7 mouse cellular contexts compared by ENCODE assay signal in genomic region chr16:84735166-84736105, GRCm38 (mm10). TPM values are rescaled to one million over a fixed set of nuclear protein-coding genes. Genes with fewer than 3 reads are reported as not detected.
A peak's percentile ranks its signal among the peaks of the same experiment; 100 is the strongest.
DNase-seq lines count a peak whose midpoint lies in the region; ATAC-seq and TF ChIP-seq lines count a peak whose summit lies in the region.

Gene Mrpl39 (minus strand): TSS chr16:84735742.

- peak; percentile 70 for TF ChIP-seq POLR2A in kidney, adult 2 months (IDR thresholded peaks at IDR 0.05; ENCODE audit: low read depth, low read length)
- TF ChIP-seq POLR2A in spleen, adult 2 months (IDR thresholded peaks at IDR 0.05; ENCODE audit: low read depth, low read length): 0 out of 2 replicates have a peak, but pooled peaks have one; percentile 34

- H3K27ac ChIP-seq in embryonic facial prominence, embryonic 12.5 days: peak within 1 kb of the TSS; percentile 36; the same call in 1 of the 2 replicates
- peak within 1 kb of the TSS; percentile 83 for H3K27ac ChIP-seq in kidney, adult 2 months (ENCODE audit: insufficient read depth, low read depth, low read length)
- H3K27ac ChIP-seq in limb, embryonic 12.5 days: peak within 1 kb of the TSS; percentile 41; the same call in 1 of the 2 replicates
- peak within 1 kb of the TSS; percentile 71 for H3K27ac ChIP-seq in midbrain, embryonic 15.5 days
- H3K27ac ChIP-seq in spleen, adult 2 months (ENCODE audit: insufficient read depth, low read length): peak within 1 kb of the TSS; percentile 49

- no peaks in the 10 kb centered on the region for H3K27me3 ChIP-seq in embryonic facial prominence, embryonic 12.5 days
- H3K27me3 ChIP-seq in kidney, adult 2 months (replicated peaks; ENCODE audit: control insufficient read depth, insufficient read depth, low read length): no peaks in the 10 kb centered on the region
- H3K27me3 ChIP-seq in limb, embryonic 12.5 days: no peaks in the 10 kb centered on the region
- no peaks in the 10 kb centered on the region for H3K27me3 ChIP-seq in midbrain, embryonic 15.5 days (replicated peaks)
- no peaks in the 10 kb centered on the region for H3K27me3 ChIP-seq in spleen, adult 2 months (ENCODE audit: control insufficient read depth, insufficient read depth, low read length)

- H3K4me2 ChIP-seq in embryonic facial prominence, embryonic 12.5 days (replicated peaks): peak within 1 kb of the TSS; percentile 60
- peak within 1 kb of the TSS; percentile 73 for H3K4me2 ChIP-seq in limb, embryonic 12.5 days
- peak within 1 kb of the TSS; percentile 72 for H3K4me2 ChIP-seq in midbrain, embryonic 15.5 days

- peak; percentile 97 for ATAC-seq in embryonic facial prominence, embryonic 12.5 days (ENCODE audit: insufficient number of reproducible peaks, insufficient read depth, low FRiP score, low TSS enrichment)
- peak; percentile 99 for ATAC-seq in limb, embryonic 12.5 days (ENCODE audit: insufficient number of reproducible peaks, insufficient read depth, low FRiP score, low TSS enrichment, low read depth)
- peak; percentile 99 for ATAC-seq in midbrain, embryonic 15.5 days (replicated peaks)

- H3K9me3 ChIP-seq in embryonic facial prominence, embryonic 12.5 days: no peaks in the 10 kb centered on the region
- no peaks in the 10 kb centered on the region for H3K9me3 ChIP-seq in limb, embryonic 12.5 days
- no peaks in the 10 kb centered on the region for H3K9me3 ChIP-seq in midbrain, embryonic 15.5 days

- H3K4me1 ChIP-seq in embryonic facial prominence, embryonic 12.5 days: peaks cover 9% of the 10 kb centered on the region
- peaks cover 4% of the 10 kb centered on the region; the same call in 1 of the 2 replicates for H3K4me1 ChIP-seq in kidney, adult 2 months (ENCODE audit: control insufficient read depth, insufficient read depth, low read length)
- H3K4me1 ChIP-seq in limb, embryonic 12.5 days (replicated peaks): peaks cover 7% of the 10 kb centered on the region
- H3K4me1 ChIP-seq in midbrain, embryonic 15.5 days: peaks cover 11% of the 10 kb centered on the region
- H3K4me1 ChIP-seq in spleen, adult 2 months (ENCODE audit: control insufficient read depth, insufficient read depth, insufficient read length): no peaks in the 10 kb centered on the region

- peak; percentile 98 for DNase-seq in adrenal gland, postnatal 25 days
- peak; percentile 96 to 100 for DNase-seq in heart, adult 18-20 months
- peak; percentile 98 for DNase-seq in kidney, adult 2 months
- peak; percentile 83 to 91 for DNase-seq in spleen, adult 2 months (ENCODE audit: low read depth in 1 of 2, low spot score in 2 of 2)

- 1% methylated on average over 66 of the region's 66 CpGs for WGBS in embryonic facial prominence, embryonic 12.5 days
- under 1% methylated on average over 66 of the region's 66 CpGs for WGBS in kidney, adult 2 months
- WGBS in limb, embryonic 12.5 days: 2% methylated on average over 66 of the region's 66 CpGs
- whole genome bisulfite sequencing in midbrain, embryonic 15.5 days: under 1% methylated on average over 66 of the region's 66 CpGs
- under 1% methylated on average over 66 of the region's 66 CpGs for WGBS in spleen, adult 2 months

- peak; percentile 74 for TF ChIP-seq CTCF in kidney, adult 2 months (conservative IDR thresholded peaks at IDR 0.05; ENCODE audit: insufficient read depth, insufficient read length, low read depth, low read length)
- peak; percentile 88 for TF ChIP-seq CTCF in spleen, adult 2 months (IDR thresholded peaks at IDR 0.05; ENCODE audit: extremely low read depth, insufficient read depth, insufficient read length, insufficient replicate concordance)

- peak within 1 kb of the TSS; percentile 79 for H3K4me3 ChIP-seq in embryonic facial prominence, embryonic 12.5 days
- peak within 1 kb of the TSS; percentile 70 for H3K4me3 ChIP-seq in kidney, adult 2 months (ENCODE audit: insufficient read depth, low read depth, low read length)
- peak within 1 kb of the TSS; percentile 74 for H3K4me3 ChIP-seq in limb, embryonic 12.5 days (replicated peaks)
- peak within 1 kb of the TSS; percentile 80 for H3K4me3 ChIP-seq in midbrain, embryonic 15.5 days
- peak within 1 kb of the TSS; percentile 70 for H3K4me3 ChIP-seq in spleen, adult 2 months (ENCODE audit: extremely low read depth, insufficient read depth, insufficient read length)

- H3K9ac ChIP-seq in embryonic facial prominence, embryonic 12.5 days: peak within 1 kb of the TSS; percentile 78
- peak within 1 kb of the TSS; percentile 80 for H3K9ac ChIP-seq in limb, embryonic 12.5 days (replicated peaks)
- peak within 1 kb of the TSS; percentile 84 for H3K9ac ChIP-seq in midbrain, embryonic 15.5 days

- H3K36me3 ChIP-seq in embryonic facial prominence, embryonic 12.5 days: peaks cover 14% of the 10 kb centered on the region; the same call in 1 of the 2 replicates
- no peaks in the 10 kb centered on the region for H3K36me3 ChIP-seq in kidney, adult 2 months (ENCODE audit: control insufficient read depth, insufficient read depth, low read length)
- peaks cover 19% of the 10 kb centered on the region for H3K36me3 ChIP-seq in limb, embryonic 12.5 days
- no peaks in the 10 kb centered on the region; the same call in 1 of the 2 replicates for H3K36me3 ChIP-seq in midbrain, embryonic 15.5 days (replicated peaks)
- peaks cover 3% of the 10 kb centered on the region for H3K36me3 ChIP-seq in spleen, adult 2 months (ENCODE audit: control insufficient read depth, insufficient read depth, low read length)

RNA-seq across cellular contexts. Expression of gene Mrpl39, which starts in this region (rescaled TPM):
- total RNA-seq in adrenal gland, postnatal 25 days (2021): 41.4 and 43.5 TPM in 2 replicates
- 43.6 and 45.0 TPM in 2 replicates for polyA plus RNA-seq in embryonic facial prominence, embryonic 12.5 days (2016; fragmentation: Nextera tagmentation; extraction: Ambion mirVana)
- 10 to 100 TPM; 40.3 to 42.9 TPM for total RNA-seq in heart, adult 18-20 months (2021)
- polyA plus RNA-seq in kidney, adult 2 months (2012; rRNA removed): 26.6 and 34.1 TPM in 2 replicates
- polyA plus RNA-seq in limb, embryonic 12.5 days (2016; fragmentation: Nextera tagmentation; extraction: Ambion mirVana): 45.2 and 46.2 TPM in 2 replicates
- 36.4 and 37.4 TPM in 2 replicates for polyA plus RNA-seq in midbrain, embryonic 15.5 days (2015; fragmentation: Nextera tagmentation; extraction: Ambion mirVana)
- polyA plus RNA-seq in spleen, adult 2 months (2012; rRNA removed): 4.6 and 6.3 TPM in 2 replicates

Comparison
In these comparisons a context has a peak if more than half of its experiments do, and no peak if none do; other contexts are left out.
1. Peak in every context shown above with its lines: DNase-seq, ATAC-seq, H3K4me3 ChIP-seq and H3K27ac ChIP-seq.